Mouse (Mus musculus) urinary bladder, postnatal 4 days (tissue): Measurements from ENCODE around the gene Plcb3.
A peak's percentile ranks its signal among the peaks of the same experiment; 100 is the strongest.
"Not testable (repeated sequence)": the region's sequence is repeated elsewhere in the genome, so short reads cannot be mapped to it uniquely, and the experiment has no call there.

Experiments
- DNase-seq, 2 experiments: peaks; one replicate each; pipeline ENCODE4 v3.0.0; 2021 to 2022; ENCODE audit warnings: low spot score in 2 of 2

Plcb3 gene

DNA sequence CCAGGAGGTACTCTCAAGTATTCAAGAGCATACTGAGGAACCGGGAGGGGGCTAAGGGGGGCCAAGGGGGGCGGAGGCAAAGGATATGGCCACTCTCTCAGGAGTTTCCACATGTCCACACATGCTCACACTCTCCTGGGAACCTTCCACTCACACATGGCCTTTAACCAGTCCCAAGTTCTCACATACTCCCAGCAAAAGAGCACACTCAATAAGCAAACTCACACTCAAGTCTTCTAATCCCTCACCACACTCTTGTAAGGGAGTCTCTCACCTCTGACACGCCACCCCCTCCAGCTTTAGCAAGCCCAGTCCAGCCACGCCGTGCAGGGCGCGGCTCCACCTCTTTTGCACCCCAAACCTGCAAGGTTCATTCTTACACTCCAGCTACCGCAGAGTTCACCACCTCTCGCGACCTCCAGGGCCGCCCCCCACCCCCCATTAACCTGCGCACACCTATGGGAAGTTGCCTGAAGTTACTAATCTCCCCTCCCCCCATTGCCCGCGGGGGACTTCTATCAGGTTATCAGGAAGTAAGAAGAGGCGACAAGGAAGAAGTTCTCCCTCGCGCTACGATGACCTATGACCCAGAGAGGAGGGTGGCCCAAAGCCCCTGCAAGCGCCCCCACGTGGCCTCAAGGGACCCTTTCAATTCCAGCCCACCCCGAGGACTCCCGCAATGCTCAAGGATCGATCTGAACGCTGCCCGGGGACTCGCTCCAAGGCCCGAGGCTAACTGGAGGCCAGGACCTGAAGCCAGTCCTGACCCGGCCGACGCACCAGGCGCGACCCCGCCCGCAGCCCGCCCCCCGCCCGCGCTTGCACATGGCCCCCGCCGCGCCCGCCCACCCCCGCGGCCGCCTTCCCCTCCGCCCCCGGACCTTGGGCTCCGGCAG is 55.3 kb downstream of the Plcb3 start:
- no peak for DNase-seq

DNA sequence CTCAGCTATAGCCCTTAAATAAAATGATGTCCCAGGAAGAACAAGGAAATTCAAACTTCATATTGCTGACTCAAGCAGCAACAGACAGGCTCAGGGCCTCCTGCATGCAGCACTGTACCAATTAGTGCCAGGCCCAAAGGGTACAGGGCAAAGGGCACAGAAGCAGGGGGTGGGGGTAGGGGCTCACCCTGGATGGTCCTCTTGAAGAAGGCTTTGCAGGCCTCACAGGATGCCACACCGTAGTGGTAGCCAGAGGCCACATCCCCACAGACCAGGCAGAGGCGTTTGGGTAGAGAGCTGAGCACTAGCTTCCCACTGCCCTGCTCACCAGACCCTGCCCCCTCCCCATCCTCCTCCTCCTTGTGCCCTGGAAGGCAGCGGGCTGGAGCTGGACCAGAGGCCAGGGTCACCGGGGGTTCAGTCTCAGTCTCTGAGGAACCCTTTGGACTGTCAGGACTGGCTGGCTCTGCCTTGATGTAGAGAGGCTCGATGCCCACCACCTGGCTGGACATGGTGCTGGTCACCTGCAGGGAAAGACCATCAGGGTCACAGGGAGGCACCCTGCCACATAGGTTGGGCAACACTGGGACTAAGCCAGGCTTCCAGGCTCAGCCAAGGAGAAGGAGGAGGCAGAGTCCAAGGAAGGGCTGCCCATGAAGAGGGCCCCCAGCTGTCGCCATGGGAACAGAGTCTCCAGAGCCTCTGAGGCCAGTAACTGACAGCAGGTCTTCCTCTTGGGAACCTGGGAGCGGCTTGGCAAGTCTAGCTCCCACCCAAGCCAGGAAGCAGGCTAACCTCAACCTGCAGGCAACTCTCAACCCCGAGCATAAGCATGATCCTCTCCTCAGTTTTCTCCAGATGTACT is 56.2 kb downstream of the Plcb3 start:
- DNase-seq: no peak

GRCm38 (mm10) chr19:6919431-6919830 is 56.8 kb downstream of the Plcb3 start:
- DNase-seq: no peak

DNA sequence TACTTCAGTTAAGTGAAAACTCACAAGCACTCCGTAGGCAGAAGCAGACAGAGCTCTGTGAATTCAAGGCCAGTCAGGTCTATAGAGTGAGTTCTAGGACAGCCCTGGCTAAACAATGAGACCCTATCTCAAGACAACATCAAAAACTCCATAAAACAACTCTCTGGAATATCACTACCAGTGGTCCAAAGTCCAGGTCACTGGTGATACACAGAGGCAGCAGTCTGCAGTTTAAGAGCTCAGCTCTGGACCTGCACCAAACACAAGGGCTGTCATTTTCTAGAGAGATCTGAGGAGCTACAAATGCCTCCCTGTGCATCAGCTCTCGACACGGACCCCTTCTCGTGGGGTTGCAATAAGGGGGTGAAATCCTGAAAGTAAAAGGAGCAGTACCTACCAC is 57.9 kb downstream of the Plcb3 start:
- DNase-seq: no peak

DNA sequence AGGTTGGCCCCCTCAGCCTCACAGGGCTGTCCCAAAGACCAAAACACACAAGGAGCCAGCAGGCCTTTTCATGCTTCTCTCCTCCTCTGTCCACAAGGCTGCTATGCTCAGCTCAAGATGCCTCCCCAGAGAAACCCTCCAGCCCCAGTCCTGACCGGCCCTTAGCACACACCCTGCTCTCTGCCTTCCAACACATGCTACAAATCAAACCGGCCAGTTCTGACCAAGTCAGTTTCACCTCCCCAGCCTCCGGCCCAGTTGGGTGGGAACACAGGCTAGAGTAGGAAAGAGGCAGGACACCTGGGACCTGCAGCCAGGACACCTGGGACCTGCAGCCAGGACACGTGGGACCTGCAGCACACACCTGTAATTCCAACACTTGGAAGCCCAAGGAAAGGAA is 59.8 kb downstream of the Plcb3 start:
- DNase-seq: no peak

GRCm38 (mm10) chr19:6915276-6915675 is 61.0 kb downstream of the Plcb3 start:
- no peak for DNase-seq

- DNase-seq: no peak
Measured at GRCm38 (mm10) chr19:6914540-6914939, 61.7 kb downstream of the Plcb3 start.

- no peak for DNase-seq
Measured at GRCm38 (mm10) chr19:6913991-6914390, 62.3 kb downstream of the Plcb3 start.

DNA sequence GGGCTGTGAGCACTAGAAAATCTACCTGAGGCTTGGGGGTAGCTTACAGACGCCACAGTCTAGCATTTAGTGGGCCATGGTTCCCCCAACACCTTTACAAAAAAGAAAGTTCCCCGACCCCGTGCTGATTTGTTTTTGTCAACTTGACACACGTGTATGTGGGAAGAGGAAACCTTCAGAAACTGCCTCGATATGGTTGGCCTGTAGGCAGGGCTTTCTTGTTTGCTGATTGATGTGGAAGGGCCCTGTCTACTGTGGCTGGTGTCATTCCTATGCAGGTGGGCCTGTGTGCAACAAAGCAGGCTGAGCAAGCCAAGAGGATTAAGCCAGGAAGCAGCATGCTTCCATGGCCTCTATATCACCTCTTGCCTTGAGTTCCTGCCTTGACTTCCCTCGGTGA is 63.2 kb downstream of the Plcb3 start:
- DNase-seq: no peak

DNA sequence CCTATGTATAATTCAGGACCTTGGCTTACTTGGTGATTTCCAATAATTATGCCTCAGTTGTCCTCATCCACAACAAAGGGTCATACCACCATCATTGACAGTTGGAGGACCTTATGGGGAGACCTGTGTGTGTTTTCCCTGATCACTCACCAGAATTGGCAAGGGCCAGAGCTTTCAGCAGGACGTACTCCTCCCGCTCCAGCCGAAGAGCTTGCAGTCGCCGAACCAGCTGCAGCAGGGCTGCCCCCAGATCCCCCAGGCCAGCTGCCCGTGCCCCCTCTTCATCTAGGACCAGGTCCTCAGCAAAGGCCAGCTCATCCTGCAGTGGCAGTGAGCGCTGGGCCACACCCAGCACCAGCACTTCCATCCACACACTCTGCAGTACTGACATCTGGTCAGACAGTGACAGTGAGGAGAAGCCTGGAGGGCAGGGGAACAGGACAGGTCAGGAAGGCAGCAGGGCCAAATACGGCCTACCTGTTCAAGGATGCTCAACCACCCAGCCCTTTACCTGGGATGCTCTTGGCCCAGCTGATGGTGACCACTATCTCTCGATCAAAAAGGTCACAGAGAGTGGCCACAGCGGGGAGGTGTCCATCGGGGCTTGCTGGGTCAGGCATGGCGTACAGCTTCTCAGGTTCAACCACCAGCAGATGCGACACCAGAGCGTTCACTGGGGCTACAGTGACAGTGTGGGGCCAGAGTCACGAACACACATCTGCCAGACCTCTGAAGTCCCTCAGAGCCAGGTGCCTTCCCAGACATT is 63.9 kb downstream of the Plcb3 start:
- no peak for DNase-seq

GRCm38 (mm10) chr19:6911101-6912074 is 64.9 kb downstream of the Plcb3 start:
- DNase-seq: no peak

GRCm38 (mm10) chr19:6910306-6910705 is 66.0 kb downstream of the Plcb3 start:
- DNase-seq: not testable (repeated sequence)

GRCm38 (mm10) chr19:6909507-6910289 is 66.6 kb downstream of the Plcb3 start, which contains the start of the genes Trmt112 and Prdx5:
Trmt112 (plus strand) TSS chr19:6909698.
Prdx5 (minus strand) TSS chr19:6910106.
- DNase-seq: peak; percentile 87 to 90

DNA sequence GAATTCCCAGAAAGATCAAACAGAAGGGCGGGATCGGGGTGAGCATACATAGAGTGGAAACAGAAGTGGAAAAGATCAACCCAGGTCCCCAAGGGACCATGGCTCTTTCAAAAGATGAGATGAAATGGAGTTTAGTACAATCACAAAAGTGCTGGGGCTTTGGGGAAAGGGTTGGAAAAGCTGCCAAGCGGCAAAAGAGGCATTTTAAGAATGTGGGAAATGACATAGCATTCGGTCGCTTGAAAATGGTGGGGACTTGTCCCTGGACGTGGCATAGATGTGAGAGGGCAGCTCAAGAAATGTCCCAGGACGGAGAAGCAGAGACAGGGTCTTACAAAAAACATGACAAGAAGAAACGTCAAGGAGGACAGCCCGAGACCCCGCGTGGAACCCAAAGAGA is 67.2 kb downstream of the Plcb3 start:
- no peak for DNase-seq

DNA sequence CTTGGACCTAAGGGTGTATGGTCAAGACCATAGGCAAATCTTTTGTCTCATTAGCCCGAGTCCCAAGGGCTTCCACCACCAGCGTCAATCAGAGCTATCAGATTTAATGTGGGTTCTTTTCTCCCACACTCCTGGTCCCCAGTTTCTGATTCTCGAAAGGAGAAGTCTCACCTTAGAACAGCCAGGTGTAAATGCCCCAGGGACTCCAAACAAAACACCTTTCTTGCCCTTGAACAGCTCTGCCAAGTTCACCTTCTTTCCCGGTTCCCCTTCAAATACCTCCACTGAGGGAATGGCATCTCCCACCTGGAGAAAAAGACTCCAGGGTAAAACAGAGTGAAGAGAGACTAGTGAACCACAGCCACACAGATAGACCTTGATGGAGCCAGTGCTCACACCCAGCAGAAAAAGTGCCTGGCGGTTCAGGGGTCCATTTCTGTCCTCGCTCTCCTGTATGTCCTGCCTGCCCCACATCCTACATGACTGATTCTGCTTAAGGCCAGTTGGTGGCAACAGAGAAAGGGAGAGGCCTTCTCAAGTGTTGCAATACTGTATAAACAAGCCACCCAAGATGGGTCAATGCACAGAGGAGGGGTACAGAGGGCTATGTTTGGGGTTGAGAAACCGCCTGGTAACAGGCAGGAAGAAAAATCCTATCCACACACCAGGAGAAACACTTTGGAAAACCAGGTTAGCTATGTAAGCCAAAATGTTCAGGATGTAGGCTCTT is 68.3 kb downstream of the Plcb3 start:
- no peak for DNase-seq

DNA sequence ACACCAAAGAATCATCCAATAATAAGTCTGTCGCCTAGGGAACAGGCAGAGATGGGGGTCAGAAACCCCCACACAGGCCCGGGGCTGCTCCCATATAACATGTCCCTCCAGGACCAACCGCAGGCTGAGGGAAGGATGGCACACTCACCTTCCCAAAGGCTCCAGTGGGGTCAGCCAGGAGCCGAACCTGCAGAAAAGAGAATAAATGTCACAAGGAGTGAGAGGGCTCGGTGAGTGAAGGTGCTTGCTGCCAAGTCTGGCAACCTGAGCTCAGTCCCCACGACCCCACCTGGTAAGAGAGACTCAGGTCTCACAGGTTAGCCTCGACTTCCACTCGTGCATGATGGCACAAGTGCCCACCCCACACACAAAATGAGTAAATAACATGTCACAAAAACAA is 69.2 kb downstream of the Plcb3 start:
- no peak for DNase-seq

DNA sequence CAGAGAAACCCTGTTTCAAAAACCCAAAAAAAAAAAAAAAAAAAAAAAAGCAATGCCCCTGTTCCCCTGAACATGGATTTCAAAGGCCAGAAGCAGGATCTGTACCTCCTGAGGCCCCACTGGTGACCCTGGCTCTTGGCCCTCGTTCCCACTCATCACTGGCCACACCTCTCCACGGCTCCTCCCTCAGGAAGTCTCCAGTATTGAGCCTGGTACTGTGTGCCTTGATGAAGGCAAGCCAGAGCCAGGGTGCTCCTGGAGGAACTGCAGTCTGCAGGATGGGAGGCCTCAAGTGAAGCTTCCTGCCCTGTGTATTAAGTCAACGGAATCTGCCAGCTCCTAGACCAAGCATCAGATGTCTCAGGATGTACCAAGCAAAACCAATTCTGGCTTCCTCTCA is 70.1 kb downstream of the Plcb3 start:
- DNase-seq: no peak

GRCm38 (mm10) chr19:6905498-6906159 is 70.6 kb downstream of the Plcb3 start:
- DNase-seq: no peak

- DNase-seq: no peak
Measured at GRCm38 (mm10) chr19:6904846-6905245, 71.4 kb downstream of the Plcb3 start.
